Mouse (Mus musculus) MN1 (cell line): Measurements from ENCODE around the gene Rcbtb2.
A peak's percentile ranks its signal among the peaks of the same experiment; 100 is the strongest.

ENCODE experiments used
- DNase-seq: peaks from one replicate; pipeline ENCODE4 v3.0.0-alpha.2; 2016; ENCODE audit warnings: low spot score

Rcbtb2 gene

DNA sequence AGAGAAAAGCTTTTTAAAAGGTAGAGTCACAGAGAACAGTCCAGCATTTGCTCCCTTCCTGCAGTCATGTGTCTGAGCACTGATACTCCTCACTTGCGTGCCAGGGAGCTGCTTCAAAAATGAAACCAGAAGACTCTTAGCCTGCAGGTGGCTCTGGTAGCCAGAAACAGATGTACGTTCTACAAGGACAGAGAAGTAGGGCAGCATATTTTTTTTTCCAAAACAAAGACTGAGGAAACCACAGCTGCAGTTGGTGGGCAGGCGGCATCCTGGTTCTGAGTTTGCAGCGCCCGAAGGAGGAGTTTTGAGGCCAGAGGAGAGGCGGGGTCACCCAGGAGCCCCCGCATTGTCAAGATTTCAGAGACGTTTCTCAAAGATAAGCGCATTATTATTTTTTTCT lies 5.9 kb upstream of the Rcbtb2 start:
- peak; percentile 64 for DNase-seq

DNA sequence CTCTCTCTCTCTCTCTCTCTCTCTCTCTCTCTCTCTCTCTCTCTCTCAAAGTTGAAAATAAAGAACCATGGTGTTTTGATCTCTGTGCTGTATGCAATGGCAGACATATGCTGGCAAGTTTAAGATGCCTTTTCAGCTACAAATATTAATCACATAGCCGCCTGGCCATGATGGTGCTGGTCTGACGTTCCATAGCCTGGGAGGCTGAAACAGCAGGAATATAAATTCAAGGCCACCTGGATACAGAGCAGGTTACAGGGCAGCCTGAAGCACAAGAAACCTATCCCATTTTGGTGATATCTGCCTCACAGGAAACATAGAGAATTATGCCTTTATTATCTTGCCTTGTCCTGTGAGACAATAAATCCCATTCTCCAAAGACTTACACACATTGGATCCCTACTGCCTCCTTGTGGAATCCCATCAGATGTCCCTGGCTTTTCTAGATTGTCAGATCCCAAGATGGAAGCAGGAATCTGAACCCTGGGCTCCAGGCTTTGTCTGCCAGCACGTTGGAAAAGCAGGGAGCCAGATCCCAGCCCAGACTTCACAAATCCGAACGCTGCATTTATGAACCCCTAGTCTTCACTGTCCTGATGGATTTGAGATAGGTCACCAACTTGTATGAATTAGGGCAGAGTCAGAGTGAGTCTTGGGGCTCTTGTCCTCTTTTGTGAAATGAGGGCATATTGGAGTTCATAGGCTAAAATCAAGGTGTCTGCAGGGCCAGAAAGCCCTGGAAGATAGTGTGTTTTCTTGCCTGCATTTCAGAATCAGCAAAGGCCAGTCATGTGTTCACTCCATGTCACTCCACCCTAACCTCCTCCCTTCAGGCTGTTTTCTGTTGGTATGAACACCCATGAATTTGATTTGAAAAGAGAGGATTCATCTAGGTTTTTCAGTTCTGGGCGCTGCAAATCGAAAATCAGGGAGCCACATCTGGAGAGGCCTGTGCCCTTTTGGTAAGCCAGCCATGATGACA lies 5.1 kb upstream of the Rcbtb2 start:
- DNase-seq, result peak; percentile 35

DNA sequence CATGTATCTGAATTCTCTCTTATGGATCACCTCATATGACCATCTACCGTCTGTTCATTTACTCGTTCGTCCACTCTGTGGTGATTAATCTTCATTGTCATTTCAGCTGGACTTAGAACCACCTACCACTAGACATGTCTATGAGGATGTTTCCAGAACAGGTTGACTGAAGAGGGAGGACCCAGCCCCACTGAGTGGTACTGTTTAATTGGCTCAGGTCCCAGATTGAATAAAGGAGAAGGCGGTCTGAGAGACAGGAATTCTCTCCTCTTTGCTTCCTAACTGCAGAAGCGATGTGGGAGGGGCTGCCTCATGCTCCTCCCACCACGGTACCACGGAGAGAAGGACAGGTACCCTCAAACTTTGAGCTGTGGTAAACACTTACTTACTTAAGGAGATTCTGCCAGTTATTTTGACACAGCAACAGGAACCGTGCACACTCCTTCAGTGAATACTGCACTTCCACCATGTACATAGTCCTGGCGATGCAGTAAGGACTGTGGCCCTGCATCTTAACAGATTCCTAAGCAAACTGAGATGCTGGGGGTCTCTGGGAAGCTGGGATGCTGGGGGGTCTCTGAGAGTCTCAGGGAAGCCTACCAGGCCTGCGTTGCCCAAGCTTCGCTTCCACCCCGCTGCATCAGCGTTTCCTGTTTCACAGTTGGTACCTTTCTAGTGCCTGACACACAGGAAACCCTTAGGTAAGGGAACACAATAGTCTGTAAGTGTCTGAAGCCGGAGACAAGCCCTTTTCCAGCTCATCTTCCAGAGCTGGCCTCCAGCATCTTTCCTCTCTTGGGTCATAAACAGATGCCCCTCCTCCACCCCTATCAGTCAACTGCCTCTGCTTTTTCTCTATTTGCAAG lies 4.1 kb upstream of the Rcbtb2 start:
- DNase-seq, result no peak

DNA sequence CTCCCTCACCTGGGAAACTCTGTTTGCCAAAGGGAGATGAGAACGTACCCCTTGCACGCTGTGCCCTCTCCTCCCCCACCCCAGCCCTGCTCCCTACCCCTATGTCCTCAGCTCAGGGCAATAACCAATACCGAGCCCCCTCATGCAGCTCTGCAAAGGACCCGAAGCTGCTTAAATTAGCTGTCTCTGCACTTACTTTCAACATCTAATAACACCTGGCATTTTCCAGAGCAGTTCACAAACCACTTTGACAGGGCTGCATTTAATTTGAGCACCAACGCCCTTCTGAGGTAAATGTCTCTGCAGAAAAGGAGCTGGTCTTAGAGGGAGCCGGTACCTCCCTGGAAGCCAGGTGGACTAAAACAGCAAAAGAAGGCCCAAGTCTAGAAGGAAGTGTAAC lies 3.4 kb upstream of the Rcbtb2 start:
- DNase-seq, result no peak

DNA sequence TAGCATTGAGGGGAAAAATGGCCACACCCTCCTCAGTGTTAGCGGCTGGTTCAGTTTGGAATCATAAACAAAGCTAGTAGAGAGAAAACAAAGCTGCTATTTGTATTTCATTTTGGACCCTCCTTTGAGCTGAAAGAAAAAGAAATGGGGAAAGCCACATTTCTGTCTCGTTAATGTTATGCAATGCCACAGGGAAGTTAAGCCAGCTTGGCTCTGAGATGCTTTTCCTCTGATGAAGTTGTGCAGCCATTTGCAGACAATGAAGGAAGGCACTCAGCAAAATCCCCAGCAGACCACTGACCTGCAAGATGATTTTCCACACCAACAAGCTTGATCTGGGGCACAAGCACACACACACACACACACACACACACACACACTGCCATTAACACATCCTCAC lies 2.9 kb upstream of the Rcbtb2 start:
- no peak for DNase-seq

DNA sequence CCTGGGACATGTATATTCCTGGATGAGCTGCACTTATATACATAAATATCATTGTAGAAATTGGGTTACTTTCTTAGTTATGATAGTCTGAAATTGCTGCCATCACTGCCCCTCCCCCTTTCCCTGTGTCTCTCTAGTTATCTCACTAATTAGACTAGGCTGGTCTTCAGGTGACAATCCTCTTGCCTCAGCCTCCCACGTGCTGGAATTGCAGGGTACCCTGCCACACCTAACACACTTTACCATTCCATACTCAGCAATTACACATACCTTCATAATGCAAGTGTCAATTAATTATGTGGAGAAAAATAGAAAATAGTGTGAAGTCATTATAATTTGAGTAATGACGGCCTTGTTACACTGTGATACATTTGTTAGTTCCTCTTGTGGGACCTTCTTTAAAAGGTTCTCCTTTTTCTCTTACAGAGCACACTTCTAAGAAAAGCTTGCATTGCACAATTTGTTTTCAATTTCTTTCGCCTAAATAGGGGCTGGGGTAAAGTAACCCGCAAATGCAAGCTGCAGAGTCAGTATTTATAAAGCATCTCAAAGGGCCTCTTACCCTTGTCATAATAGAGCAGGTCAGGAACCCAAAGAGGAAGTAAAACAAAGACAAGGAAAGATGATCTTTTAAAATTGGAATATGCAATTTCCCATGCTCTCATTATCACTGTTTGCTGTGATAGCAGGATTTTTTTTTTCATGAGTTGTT lies 470 bp upstream of the Rcbtb2 start:
- DNase-seq, result no peak

DNA sequence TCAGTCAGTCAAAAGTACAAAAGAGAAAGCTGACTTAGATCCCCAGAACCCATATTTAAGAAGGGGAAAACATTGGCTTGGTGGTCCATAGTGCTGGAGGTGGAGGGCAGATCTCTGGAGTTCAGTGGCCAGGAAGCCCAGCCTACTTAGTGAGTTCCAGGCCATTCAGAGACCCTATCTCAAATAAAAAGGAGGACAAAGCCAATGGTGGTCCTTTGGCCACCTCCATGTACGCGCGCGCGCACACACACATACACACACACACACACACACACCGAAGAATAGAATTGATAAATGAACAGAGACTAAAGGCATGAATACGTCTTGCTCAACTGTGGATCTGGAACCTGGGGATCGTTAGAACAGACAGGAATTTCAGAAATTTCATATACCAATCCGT lies 544 bp downstream of the Rcbtb2 start:
- DNase-seq, result no peak

DNA sequence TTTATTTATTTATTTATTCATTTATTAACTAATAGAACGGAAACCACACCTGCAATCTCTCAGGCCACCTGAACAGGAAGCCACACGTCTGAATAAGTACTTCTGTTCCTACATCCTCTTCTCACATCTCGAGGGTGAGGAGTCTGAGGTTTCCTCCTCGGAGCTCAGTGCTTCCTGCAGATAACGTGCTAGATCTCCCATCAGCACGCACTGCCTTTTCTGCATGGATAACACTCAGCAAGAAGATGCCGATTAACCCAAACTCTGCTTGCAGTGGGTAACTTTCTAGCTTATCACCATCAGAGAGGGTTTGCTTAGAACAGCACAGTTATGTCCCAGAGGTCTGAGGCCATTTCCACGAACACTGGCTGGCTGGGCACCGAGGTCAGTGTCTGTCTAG lies 949 bp downstream of the Rcbtb2 start:
- DNase-seq, result no peak

DNA sequence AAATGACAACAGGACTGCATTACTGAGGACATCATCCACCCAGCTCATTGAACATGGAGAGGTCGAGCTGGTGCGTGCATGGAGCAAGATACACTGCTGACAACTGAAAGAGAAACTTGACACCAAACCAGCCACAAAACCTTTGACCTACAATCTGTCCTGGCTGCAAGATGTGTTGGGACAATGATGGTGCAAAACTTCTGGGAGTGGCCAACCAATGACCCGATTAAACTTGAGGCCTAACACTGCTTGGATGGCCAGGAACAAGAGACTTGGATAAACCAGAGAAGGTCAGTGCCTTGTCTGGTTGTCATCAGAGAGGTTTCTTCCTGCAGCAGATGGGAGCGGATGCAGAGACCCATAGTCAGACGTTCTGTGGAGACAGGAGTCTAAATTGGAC lies 7.7 kb downstream of the Rcbtb2 start:
- DNase-seq, result no peak

DNA sequence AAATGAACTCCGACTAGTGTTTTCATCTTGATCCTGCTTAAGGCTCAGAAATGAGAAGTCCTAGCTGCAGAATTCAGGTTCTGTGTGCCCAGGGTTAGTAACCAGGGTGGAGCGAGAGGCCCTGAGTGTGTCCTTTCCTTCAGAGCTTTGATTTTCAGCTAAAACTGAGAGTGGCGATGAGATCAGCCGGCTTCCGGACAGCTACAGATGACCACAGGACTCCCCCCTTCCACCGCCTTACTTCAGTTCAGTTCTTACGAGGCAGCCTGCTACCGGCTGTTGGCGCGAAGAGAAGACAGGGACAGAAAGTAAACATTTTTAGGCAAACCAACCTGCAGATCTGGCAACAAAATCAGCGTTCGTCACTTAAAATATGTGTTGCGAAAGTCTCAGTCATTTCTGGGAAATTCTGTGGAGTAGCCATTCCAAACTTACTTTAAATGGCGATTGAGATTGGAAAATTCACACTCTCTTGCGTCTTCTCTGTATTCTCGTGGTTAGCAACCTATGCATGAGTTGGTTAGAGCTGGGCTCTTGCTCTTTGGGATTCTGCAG lies 9.1 kb downstream of the Rcbtb2 start:
- DNase-seq, result no peak

DNA sequence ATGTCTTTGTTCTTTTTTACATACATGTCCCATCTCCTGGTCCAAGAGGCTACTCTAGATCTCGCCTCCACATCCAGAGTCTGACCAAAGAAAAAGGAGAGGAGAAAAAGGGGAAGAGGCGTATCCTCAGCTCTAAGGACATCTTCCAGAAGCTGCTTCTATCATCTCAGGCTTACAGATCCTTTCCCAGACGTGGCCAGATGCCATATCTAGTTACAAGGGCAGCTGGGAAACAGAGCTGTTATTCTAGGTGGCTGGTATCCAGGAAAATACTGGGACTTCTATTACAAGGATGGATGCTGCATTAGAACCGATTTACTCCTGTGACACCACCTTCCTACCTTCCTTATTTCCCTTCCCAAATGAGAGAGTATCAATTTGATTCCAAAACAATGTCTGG lies 9.9 kb downstream of the Rcbtb2 start:
- DNase-seq, result peak; percentile 19

DNA sequence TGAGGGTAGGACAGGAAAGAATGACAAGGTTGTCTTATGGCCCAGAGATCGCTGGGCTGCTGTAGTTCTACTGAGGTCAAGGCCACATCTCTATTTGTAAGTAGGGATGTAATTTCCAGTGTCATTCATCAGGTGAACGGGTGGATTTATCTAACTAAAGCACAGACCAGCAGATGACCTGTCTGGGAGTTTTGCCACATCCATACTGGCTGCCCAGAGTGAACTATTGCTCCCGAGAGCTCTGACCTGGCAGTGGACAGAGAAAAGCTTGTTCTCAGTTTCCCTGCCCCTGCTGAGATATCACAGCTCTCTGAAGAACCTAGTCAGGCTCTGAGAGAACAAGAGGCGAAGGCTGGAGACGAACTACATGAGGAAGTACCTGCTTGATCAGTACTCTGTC lies 14.4 kb downstream of the Rcbtb2 start:
- DNase-seq, result no peak

DNA sequence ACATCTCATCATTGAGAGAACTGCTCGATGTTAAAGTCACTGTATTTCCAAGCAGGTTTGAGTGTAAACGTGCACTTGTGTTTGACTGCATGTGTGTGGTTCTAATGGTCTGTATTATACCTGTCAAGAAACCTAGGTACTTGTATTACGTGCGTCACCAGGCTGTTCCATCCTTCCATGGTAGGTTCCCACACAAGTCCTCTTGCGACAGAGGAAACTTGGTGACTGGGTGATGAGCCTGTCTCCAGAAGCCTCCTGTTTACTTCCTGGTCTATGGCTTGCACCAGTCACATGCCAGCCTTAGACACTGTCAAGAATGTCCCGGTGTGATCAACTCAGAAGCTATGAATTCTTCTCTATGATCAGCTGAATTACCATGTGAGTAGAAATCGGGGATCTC lies 15.6 kb downstream of the Rcbtb2 start:
- no peak for DNase-seq

DNA sequence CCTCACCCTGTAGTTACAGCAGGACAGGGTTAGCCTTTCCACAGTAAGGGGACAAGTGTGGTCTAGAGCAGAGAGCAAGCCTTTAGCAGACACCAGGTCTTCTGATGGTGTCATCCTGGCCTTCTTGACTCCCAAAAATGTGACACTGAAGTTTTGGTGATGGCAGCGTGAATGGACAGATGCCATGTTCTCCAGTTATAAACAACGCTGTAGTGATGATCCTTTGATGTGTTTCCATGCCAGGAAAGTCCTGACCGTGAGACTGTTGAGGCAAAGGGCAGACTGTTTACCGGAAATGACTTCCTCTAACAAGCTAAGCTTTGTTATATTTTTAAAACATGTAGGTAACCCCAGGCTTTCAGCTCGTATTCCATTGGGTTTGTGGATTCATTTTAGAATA lies 17.0 kb downstream of the Rcbtb2 start:
- DNase-seq, result no peak

DNA sequence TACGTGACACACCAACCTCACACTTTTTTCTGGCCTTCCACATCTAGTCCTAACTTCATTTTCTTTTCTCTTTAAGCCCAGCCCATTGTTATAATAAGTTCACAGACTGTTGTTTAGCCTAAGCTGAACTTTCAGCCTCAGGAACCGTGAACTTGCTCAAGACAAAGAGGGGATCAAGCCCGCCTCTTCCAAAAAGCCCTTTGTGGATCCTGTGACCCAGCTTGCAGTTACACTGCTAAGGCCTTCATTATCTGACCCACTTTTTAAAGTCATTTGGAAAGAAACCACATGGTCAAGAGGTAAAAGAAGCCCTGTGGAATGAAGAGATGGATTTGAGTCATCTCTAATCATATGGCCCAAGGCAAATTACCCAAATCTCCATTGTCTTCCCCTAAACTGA lies 19.0 kb downstream of the Rcbtb2 start:
- DNase-seq, result no peak

DNA sequence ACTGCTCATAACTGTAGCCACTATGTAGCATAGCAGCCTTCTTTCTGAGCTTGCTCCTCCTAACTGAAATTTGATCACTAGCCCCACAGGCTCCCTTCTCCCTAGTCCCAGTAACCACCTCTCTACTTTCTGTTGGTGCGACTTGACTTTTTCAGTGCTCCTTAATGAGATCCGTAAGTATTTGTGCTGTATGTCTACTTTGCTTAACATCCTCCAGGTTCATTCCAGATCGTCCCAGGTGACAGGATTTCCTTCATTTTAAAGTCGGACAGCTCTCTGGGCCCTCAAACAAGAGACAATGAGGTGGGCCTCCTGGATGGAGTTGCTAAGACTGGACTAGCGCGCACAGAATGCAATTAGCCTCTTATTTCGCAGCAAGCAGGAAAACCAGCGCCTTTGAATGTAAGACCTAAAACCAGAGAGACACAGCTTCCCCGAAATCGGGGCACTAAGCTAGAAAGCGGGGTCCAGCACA lies 19.6 kb downstream of the Rcbtb2 start:
- DNase-seq, result peak; percentile 44

DNA sequence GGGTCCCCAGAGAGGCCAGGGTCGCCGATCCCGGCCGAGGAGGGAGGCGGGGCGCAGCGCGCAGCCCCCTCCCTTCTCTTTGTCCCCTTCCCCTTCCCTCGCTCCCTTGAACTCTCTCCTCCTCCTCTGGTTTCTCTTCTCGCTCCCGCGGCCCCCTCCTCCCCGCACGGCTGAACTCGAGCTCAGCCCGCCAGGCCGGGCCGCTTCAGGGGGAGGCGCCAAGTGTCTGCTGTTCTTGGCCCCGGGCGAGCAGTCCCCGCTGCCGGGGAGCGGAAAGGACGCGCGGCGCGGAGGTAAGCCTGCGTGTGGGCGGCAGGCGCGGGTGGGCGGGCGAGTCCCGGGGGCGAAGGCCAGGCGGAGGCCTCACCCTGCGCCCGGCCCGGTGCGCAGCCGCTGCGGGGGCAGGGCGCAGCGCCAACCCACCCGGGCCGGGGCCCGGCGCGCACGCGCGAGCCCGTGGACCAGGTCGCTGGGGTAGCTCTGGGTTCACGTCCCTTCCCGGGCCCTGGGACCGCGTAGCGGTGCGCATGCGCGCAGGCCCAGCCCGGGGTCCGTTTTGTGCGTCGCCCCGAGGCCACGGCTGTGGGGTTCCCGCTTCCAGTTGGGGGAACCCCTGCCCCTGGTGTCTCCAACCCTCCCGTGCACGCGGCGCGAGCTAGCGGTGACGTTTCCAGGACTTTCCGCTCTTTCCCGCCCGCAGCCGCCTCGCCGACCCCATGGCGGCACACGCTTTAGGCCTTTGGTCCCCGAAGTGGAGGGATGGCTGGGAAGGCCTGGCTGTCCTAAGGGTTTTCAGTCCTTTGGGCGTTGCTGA lies 20.3 kb downstream of the Rcbtb2 start:
- DNase-seq, result peak; percentile 79

DNA sequence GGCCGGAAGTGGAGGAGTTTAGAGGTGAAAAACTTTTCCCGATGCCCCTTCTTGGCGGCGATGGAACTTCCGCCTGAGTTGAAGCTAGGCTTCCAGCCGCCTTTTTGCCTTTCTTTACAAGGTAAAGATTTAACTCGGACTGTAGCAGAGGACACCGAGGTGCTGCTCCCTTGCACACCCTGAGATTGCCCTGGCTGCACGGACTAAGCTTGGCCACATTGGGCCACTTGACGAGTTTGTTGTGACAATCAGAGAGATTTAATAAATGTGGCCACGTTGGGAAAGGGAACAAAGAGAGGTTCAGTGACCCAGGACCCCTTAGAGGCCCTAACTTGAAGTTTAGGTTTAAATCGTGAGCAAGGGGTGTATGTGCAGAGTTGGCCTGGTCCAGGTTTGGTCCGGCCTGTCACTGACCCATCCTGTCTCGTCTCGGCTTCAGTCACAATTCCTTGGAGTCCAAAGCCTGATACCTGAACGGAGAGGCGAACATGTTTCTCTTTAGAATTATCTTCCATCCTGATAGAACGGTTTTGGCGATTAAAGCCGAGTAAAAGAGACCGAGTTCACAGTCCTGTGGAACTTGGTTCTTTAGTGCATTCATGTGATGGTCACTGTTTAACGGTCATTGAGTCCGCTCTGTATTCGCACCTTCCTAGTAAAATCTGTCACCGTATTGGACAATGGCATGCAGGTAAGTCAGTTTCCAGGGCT lies 21.0 kb downstream of the Rcbtb2 start:
- no peak for DNase-seq

DNA sequence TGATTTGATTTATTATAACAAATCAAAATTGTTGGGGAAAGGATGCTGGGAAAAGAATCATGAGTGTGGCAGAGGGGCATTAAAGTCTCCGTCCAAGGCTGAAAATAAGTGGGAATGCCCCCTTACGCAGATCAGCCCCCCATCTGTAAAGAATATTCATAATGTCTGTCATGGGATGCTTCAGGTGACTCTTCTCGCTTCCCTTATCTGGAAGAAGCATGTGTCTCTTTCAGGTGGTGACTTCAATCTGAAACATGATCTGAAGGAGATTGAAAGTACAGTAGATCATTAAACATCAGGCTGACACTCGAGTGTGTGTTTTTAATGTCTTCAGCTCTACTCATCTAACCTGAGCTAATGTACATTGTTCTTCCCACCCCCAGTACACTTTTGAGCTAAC lies 22.7 kb downstream of the Rcbtb2 start:
- no peak for DNase-seq

DNA sequence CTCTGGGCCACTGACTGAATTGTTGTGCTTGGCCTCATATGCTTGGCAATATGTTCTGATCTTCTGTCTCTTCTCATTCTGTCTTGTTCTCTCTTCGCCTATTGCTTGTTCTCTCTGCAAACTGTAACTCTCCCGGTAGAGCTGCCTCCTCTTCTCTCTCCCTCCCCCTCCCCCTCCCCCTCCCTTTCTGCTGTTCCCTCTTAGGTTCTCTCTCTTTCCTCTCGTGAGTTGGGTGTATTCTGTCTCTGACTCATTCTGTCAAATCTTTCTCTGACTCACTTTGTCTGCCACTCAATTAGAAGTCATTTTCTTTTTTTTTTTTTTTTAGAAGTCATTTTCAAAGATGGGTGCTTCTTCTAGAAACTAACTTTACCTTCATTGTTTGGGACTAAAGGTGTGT lies 23.9 kb downstream of the Rcbtb2 start:
- DNase-seq, result no peak
